Mouse (Mus musculus): ENCODE data around the gene Cux2.

DNA sequence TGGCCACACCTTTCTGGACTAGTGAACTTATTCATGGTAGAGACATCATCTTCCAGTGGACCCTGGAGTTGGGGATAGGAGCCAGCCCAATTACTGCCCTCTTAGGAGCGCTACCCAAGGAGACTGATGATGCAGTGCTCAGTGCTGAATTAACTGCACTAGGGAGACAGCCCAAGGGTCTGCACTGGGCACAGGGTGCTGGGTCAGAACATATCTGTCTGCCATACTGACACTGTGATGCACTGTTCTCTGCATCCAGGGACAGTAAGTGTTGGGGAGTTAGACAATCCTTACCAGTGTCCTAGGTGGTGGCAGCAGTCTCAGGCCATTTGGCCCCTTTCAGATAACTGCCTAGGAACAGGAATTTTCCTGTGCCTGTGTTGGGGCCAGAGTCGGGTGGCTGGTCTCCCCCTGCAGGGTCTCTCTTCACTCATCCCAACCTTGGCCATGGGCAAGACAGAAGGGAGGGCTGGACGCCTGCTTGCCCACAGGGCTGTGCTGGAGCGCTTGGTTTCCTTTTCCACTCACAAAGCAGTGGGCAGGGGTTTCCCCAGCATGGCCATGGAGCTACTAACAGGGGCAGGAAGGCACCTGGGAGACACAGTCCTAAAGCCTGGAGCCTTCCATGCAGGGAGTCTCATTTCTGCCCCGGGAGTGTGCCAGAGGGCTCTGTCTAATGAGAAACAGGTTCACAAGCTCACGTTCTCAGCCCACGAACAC is 227.0 kb downstream of the Cux2 start:
- TF ChIP-seq GATA1 (IDR thresholded peaks at IDR 0.05; ENCODE audit: borderline replicate concordance, low read length) (no peak), FLI1 (IDR thresholded peaks at IDR 0.05; ENCODE audit: low read length) (no peak)
